Mouse (Mus musculus) liver, embryonic 15.5 days (tissue): ENCODE data around the gene Agxt. TPM values are rescaled to one million over a fixed set of nuclear protein-coding genes. Genes with fewer than 3 reads are reported as not detected.

Experiments
- ATAC-seq: fragments of 200-750 bp; cut with Nextera tagmentation; 2 replicates; pipeline ENCODE4 v1.8.0; 2017; ENCODE audit warnings: moderate number of reproducible peaks, mild to moderate bottlenecking, moderate library complexity; ENCODE audit not compliant: insufficient read depth
- H3K27ac ChIP-seq: fragments of 300-500 bp; sonication (generic); replicated peaks from 2 replicates; pipeline ENCODE4 v1.5.1; 2015; ENCODE audit warnings: mild to moderate bottlenecking, inconsistent platforms
- H3K27me3 ChIP-seq: fragments of 300-500 bp; sonication (generic); 2 replicates; pipeline ENCODE4 v1.6.1; 2015; ENCODE audit warnings: mild to moderate bottlenecking, inconsistent platforms
- H3K36me3 ChIP-seq: fragments of 300-500 bp; sonication (generic); replicated peaks from 2 replicates; pipeline ENCODE4 v1.6.1; 2015; ENCODE audit warnings: moderate library complexity, mild to moderate bottlenecking, inconsistent platforms
- H3K4me1 ChIP-seq: fragments of 300-500 bp; sonication (generic); replicated peaks from 2 replicates; pipeline ENCODE4 v1.6.1; 2015; ENCODE audit warnings: inconsistent platforms
- H3K4me2 ChIP-seq: fragments of 300-500 bp; sonication (generic); 2 replicates; pipeline ENCODE4 v1.6.1; 2015; ENCODE audit warnings: moderate library complexity, mild to moderate bottlenecking, inconsistent platforms
- H3K4me3 ChIP-seq: fragments of 300-500 bp; sonication (generic); replicated peaks from 2 replicates; pipeline ENCODE4 v1.5.1; 2015; ENCODE audit warnings: mild to moderate bottlenecking, inconsistent platforms
- H3K9ac ChIP-seq: fragments of 300-500 bp; sonication (generic); 2 replicates; pipeline ENCODE4 v1.6.1; 2015; ENCODE audit warnings: moderate library complexity, mild to moderate bottlenecking, inconsistent platforms
- H3K9me3 ChIP-seq: fragments of 300-500 bp; sonication (generic); replicated peaks from 2 replicates; pipeline ENCODE4 v1.6.1; 2016; ENCODE audit warnings: inconsistent platforms
- WGBS: fragments of 180-500 bp; shearing (Covaris S2); methylation state at CpG from one replicate; pipeline ENCODE4 v1.1.7; 2015; ENCODE audit warnings: mixed read lengths; ENCODE audit not compliant: insufficient replicate concordance; 5-methylcytosine and 5-hydroxymethylcytosine counted together
- polyA plus RNA-seq: library from polyadenylated mRNA; unstranded; fragments of >200 nt; fragmentation: Nextera tagmentation; extraction: Ambion mirVana; gene quantifications from 2 replicates; pipeline ENCODE4 v1.2.1, GENCODE M21; 2015

The Agxt gene
- polyA plus RNA-seq, 1 experiment from 2014 or later, result 12.3 TPM

DNA sequence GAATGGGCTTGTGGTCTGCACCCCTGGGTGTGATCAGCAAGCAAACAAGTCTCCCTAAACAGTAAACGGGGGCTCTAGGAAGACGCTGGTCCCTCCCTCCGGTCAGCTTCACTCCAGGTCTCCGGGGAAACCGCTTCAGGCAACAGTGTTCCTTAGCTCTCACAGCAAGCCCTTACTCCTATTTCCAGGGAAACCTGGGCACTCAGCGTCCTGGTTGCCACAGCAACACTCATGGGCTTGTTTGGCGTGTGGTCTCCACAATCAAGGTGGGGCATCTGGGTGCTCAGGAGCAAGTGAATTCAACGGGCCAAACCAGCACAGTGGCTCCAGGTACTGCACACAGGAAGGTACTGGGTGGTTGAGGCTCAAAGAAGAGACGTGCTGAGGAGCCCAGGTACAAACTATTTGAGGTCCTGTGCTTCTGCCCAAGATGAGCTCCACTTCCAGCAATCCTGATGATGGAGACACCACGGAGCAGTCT, 33.3 kb downstream of the Agxt start, which contains the start of gene Crocc2:
TSS of gene Crocc2 (plus strand) at position 431 of the 481 bp plus-strand sequence.
- no peak within 1 kb of the TSS for H3K4me2 ChIP-seq
- no peak within 1 kb of the TSS for H3K27ac ChIP-seq
- no peaks in the 10 kb centered on the region for H3K9me3 ChIP-seq
- no peak for ATAC-seq
- no peaks in the 10 kb centered on the region for H3K36me3 ChIP-seq
- no peak within 1 kb of the TSS for H3K4me3 ChIP-seq
- 50% methylated on average over 10 of the region's 10 CpGs for WGBS
- no peaks in the 10 kb centered on the region for H3K4me1 ChIP-seq
- H3K9ac ChIP-seq, result no peak within 1 kb of the TSS
- no peaks in the 10 kb centered on the region for H3K27me3 ChIP-seq

DNA sequence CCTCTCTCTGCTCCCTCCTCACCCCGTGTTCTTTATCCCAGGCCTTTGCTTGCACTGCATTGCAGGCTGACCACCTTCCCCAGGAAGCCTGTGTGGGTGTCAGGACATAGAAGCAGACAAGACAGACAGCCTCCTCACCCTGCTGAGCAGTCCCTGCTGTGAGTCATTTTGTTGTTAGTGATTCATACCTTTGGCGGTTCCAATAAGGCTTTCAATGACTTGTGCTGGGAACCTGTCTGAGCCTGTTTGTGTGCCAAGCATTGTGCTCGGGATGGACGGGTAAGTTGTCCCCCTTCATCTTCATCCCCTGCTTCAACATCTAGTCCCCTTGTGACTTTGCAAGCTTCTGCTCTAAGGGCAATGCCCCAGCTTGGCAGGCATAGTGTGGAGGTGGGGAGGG, 38.6 kb downstream of the Agxt start:
- Histone ChIP-seq H3K9me3 (no peaks in the 10 kb centered on the region), H3K4me3 (no peak overlapping the region), H3K4me1 (no peaks in the 10 kb centered on the region), H3K27ac (no peak overlapping the region), H3K4me2 (no peak overlapping the region), H3K36me3 (no peaks in the 10 kb centered on the region), H3K9ac (no peak overlapping the region), H3K27me3 (peaks cover 39% of the 10 kb centered on the region)
- ATAC-seq, result no peak
- 47% methylated on average over 4 of the region's 4 CpGs for WGBS

- ATAC-seq, result 0 out of 2 replicates have a peak, but pooled peaks have one; percentile 28
Measured at GRCm38 (mm10) chr1:93174399-93174798, 39.4 kb downstream of the Agxt start.

GRCm38 (mm10) chr1:93175849-93176248, 40.8 kb downstream of the Agxt start:
- Histone ChIP-seq H3K27me3 (peaks cover 47% of the 10 kb centered on the region), H3K4me1 (no peaks in the 10 kb centered on the region), H3K9ac (no peak overlapping the region), H3K4me2 (no peak overlapping the region), H3K4me3 (no peak overlapping the region), H3K9me3 (no peaks in the 10 kb centered on the region), H3K36me3 (no peaks in the 10 kb centered on the region), H3K27ac (no peak overlapping the region)
- ATAC-seq, result no peak
- WGBS, result 21% methylated on average over 6 of the region's 6 CpGs

More at GRCm38 (mm10) chr1:93174399-93174798, 39.4 kb downstream of the Agxt start:
- 3% methylated on average over 4 of the region's 4 CpGs for WGBS
- Histone ChIP-seq H3K9me3 (no peaks in the 10 kb centered on the region), H3K27me3 (peaks cover 46% of the 10 kb centered on the region), H3K36me3 (no peaks in the 10 kb centered on the region), H3K9ac (no peak overlapping the region), H3K4me3 (no peak overlapping the region), H3K4me1 (no peaks in the 10 kb centered on the region), H3K4me2 (no peak overlapping the region), H3K27ac (no peak overlapping the region)

- peak overlapping the region; percentile 50 for H3K4me2 ChIP-seq
- ATAC-seq, result no peak
- no peaks in the 10 kb centered on the region for H3K36me3 ChIP-seq
- no peaks in the 10 kb centered on the region for H3K9me3 ChIP-seq
- H3K4me3 ChIP-seq, result no peak overlapping the region; the same call in 1 of the 2 replicates
- H3K9ac ChIP-seq, result no peak overlapping the region
- no peak overlapping the region for H3K27ac ChIP-seq
- no peaks in the 10 kb centered on the region for H3K4me1 ChIP-seq
- peaks cover 47% of the 10 kb centered on the region for H3K27me3 ChIP-seq
- 3% methylated on average over 44 of the region's 44 CpGs for WGBS
Measured at GRCm38 (mm10) chr1:93176525-93177332, 41.7 kb downstream of the Agxt start.

DNA sequence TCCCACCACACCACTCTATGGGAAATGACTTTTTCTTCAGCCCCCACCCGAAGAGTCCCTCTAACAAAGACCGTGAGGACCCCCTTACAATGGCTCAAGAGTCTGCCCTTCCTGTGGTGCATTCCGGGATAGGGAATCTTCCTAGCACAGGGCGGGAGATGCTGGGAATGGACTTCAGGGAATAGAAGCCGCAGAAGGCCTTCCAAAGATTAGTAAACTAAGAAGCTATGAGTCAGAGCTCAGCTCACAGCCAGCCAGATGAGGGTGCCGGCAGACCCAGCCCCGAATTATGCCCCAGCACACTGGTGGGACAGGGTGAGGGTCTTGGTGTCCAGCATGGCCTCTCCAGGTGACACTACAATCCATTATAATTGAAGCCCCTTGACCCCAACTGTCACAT, 47.2 kb downstream of the Agxt start:
- Histone ChIP-seq H3K36me3 (no peaks in the 10 kb centered on the region), H3K4me1 (no peaks in the 10 kb centered on the region), H3K4me3 (no peak overlapping the region), H3K27me3 (peaks cover 21% of the 10 kb centered on the region), H3K9me3 (no peaks in the 10 kb centered on the region), H3K4me2 (no peak overlapping the region), H3K9ac (no peak overlapping the region), H3K27ac (no peak overlapping the region)
- ATAC-seq, result no peak
- 58% methylated on average over 7 of the region's 7 CpGs for WGBS

GRCm38 (mm10) chr1:93184071-93184828, 49.2 kb downstream of the Agxt start:
- ATAC-seq, result no peak

GRCm38 (mm10) chr1:93190726-93191305, 55.8 kb downstream of the Agxt start:
- H3K27ac ChIP-seq, result no peak overlapping the region
- no peak overlapping the region for H3K9ac ChIP-seq
- H3K4me1 ChIP-seq, result no peaks in the 10 kb centered on the region
- H3K9me3 ChIP-seq, result no peaks in the 10 kb centered on the region
- H3K36me3 ChIP-seq, result no peaks in the 10 kb centered on the region
- WGBS, result 9% methylated on average over 10 of the region's 17 CpGs
- H3K4me2 ChIP-seq, result no peak overlapping the region
- peaks cover 16% of the 10 kb centered on the region for H3K27me3 ChIP-seq
- H3K4me3 ChIP-seq, result no peak overlapping the region
- ATAC-seq, result no peak

More at GRCm38 (mm10) chr1:93184071-93184828, 49.2 kb downstream of the Agxt start:
- Histone ChIP-seq H3K9me3 (no peaks in the 10 kb centered on the region), H3K36me3 (no peaks in the 10 kb centered on the region), H3K4me1 (no peaks in the 10 kb centered on the region), H3K27me3 (0 out of 2 replicates have a peak, but pooled peaks cover 2% of the 10 kb centered on the region), H3K27ac (no peak overlapping the region), H3K4me3 (no peak overlapping the region), H3K4me2 (no peak overlapping the region), H3K9ac (no peak overlapping the region)
- 64% methylated on average over 14 of the region's 14 CpGs for WGBS

- Histone ChIP-seq H3K27me3 (peaks cover 9% of the 10 kb centered on the region), H3K36me3 (no peaks in the 10 kb centered on the region), H3K4me1 (no peaks in the 10 kb centered on the region), H3K4me2 (no peak overlapping the region), H3K27ac (no peak overlapping the region), H3K9me3 (no peaks in the 10 kb centered on the region), H3K9ac (no peak overlapping the region), H3K4me3 (no peak overlapping the region)
- no peak for ATAC-seq
- WGBS, result 57% methylated on average over 3 of the region's 3 CpGs
Measured at GRCm38 (mm10) chr1:93194961-93195360, 59.9 kb downstream of the Agxt start.
